Comparison of ENCODE assay signal across 8 mouse cellular contexts in the genomic region with DNA sequence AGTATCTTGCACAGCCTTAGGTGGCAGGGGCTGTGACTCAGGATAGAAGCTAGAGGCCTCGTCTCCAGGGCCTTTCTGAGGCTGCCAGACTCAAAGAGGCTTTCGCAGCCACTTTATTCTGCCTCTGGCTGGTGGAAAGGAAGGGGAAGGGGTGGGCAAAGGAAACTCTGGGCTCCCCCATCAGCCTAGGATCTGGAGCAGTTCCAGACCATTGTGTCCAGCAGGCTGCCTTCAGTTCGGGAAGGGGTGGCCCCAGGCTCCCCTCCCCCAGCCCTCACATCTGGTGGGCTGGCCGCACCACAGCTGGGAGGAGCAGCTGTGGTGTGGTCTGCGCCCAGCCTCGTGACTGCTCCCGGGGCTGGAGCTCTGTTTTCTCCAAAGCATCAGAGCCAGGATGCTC. TPM values are rescaled to one million over a fixed set of nuclear protein-coding genes. Genes with fewer than 3 reads are reported as not detected.
A peak's percentile ranks its signal among the peaks of the same experiment; 100 is the strongest.
DNase-seq lines count a peak whose midpoint lies in the region; ATAC-seq lines count a peak whose summit lies in the region.

No protein-coding gene starts in this region.

- H3K4me1 ChIP-seq in hindbrain, embryonic 11.5 days (replicated peaks; ENCODE audit: control insufficient read depth, insufficient read depth, low read length): peaks cover 4% of the 10 kb centered on the region; the same call in 1 of the 2 replicates
- peaks cover 7% of the 10 kb centered on the region for H3K4me1 ChIP-seq in hindbrain, embryonic 16.5 days (ENCODE audit: control insufficient read depth, insufficient read depth, low read depth, low read length)
- peaks cover 49% of the 10 kb centered on the region for H3K4me1 ChIP-seq in embryonic facial prominence, embryonic 12.5 days

- H3K4me2 ChIP-seq in hindbrain, embryonic 11.5 days (replicated peaks; ENCODE audit: low read depth, low read length): no peak overlapping the region
- H3K4me2 ChIP-seq in hindbrain, embryonic 16.5 days (ENCODE audit: low read length): no peak overlapping the region
- H3K4me2 ChIP-seq in embryonic facial prominence, embryonic 12.5 days (replicated peaks): peak overlapping the region; percentile 25

- ATAC-seq in hindbrain, embryonic 11.5 days (ENCODE audit: low FRiP score): no peak
- no peak for ATAC-seq in hindbrain, embryonic 16.5 days
- 0 out of 2 replicates have a peak, but pooled peaks have one; percentile 18 for ATAC-seq in embryonic facial prominence, embryonic 12.5 days (ENCODE audit: insufficient number of reproducible peaks, insufficient read depth, low FRiP score, low TSS enrichment)
- ATAC-seq in monocyte, adult 5-6 weeks (replicated peaks; ENCODE audit: insufficient number of reproducible peaks, low FRiP score, low TSS enrichment, poor library complexity, severe bottlenecking): no peak

- intact Hi-C loops in heart, postnatal 25 days (cut with DNase I): no loop called here

- H3K36me3 ChIP-seq in hindbrain, embryonic 11.5 days (ENCODE audit: control insufficient read depth, insufficient read depth, low read length): no peaks in the 10 kb centered on the region
- 0 out of 2 replicates have a peak, but pooled peaks cover 2% of the 10 kb centered on the region for H3K36me3 ChIP-seq in hindbrain, embryonic 16.5 days (ENCODE audit: control insufficient read depth, insufficient read depth, low read length)
- peaks cover 37% of the 10 kb centered on the region for H3K36me3 ChIP-seq in embryonic facial prominence, embryonic 12.5 days

- no peak overlapping the region for H3K4me3 ChIP-seq in hindbrain, embryonic 11.5 days (ENCODE audit: low read depth, low read length)
- H3K4me3 ChIP-seq in hindbrain, embryonic 16.5 days (ENCODE audit: low read length): no peak overlapping the region
- H3K4me3 ChIP-seq in embryonic facial prominence, embryonic 12.5 days: peak overlapping the region; percentile 4; the same call in 1 of the 2 replicates

- no peak overlapping the region for H3K9ac ChIP-seq in hindbrain, embryonic 11.5 days (ENCODE audit: low read depth, low read length)
- H3K9ac ChIP-seq in hindbrain, embryonic 16.5 days (ENCODE audit: low read depth, low read length): no peak overlapping the region
- peak overlapping the region; percentile 2; the same call in 1 of the 2 replicates for H3K9ac ChIP-seq in embryonic facial prominence, embryonic 12.5 days

- peaks cover 3% of the 10 kb centered on the region; the same call in 1 of the 2 replicates for H3K27me3 ChIP-seq in hindbrain, embryonic 11.5 days (ENCODE audit: control insufficient read depth, insufficient read depth, low read length)
- no peaks in the 10 kb centered on the region for H3K27me3 ChIP-seq in hindbrain, embryonic 16.5 days (replicated peaks; ENCODE audit: control insufficient read depth, insufficient read depth, low read length)
- no peaks in the 10 kb centered on the region for H3K27me3 ChIP-seq in embryonic facial prominence, embryonic 12.5 days

- H3K27ac ChIP-seq in hindbrain, embryonic 11.5 days (ENCODE audit: low read depth, low read length): peak overlapping the region; percentile 6; the same call in 1 of the 2 replicates
- no peak overlapping the region for H3K27ac ChIP-seq in hindbrain, embryonic 16.5 days (ENCODE audit: low read depth, low read length)
- peak overlapping the region; percentile 89 for H3K27ac ChIP-seq in embryonic facial prominence, embryonic 12.5 days

- H3K9me3 ChIP-seq in hindbrain, embryonic 11.5 days (ENCODE audit: control insufficient read depth, low read length): no peaks in the 10 kb centered on the region
- H3K9me3 ChIP-seq in hindbrain, embryonic 16.5 days (ENCODE audit: control insufficient read depth, low read length): no peaks in the 10 kb centered on the region
- H3K9me3 ChIP-seq in embryonic facial prominence, embryonic 12.5 days: no peaks in the 10 kb centered on the region

- WGBS in hindbrain, embryonic 11.5 days: 15% methylated on average over 7 of the region's 7 CpGs
- 14% methylated on average over 7 of the region's 7 CpGs for WGBS in hindbrain, embryonic 16.5 days
- WGBS in embryonic facial prominence, embryonic 12.5 days: 8% methylated on average over 7 of the region's 7 CpGs

- peak; percentile 47 for DNase-seq in hindbrain, embryonic 11.5 days (ENCODE audit: low spot score)
- peak; percentile 83 for DNase-seq in heart, postnatal 25 days (ENCODE audit: low spot score)
- DNase-seq in liver: peak; percentile 55
- DNase-seq in skeletal muscle tissue, adult 2 months (ENCODE audit: low read depth, low spot score): peak; percentile 77
- DNase-seq in cerebellum, postnatal 4 days (ENCODE audit: low spot score in 2 of 2): no peak

RNA-seq across cellular contexts. Expression of a gene that starts 4.0 kb away (rescaled TPM):
- polyA plus RNA-seq in hindbrain, embryonic 11.5 days (2014; fragmentation: Nextera tagmentation; extraction: Ambion mirVana): 4.5 and 5.0 TPM in 2 replicates
- polyA plus RNA-seq in hindbrain, embryonic 16.5 days (2015; fragmentation: Nextera tagmentation; extraction: Ambion mirVana): 1.1 and 1.7 TPM in 2 replicates
- 9.5 and 10.7 TPM in 2 replicates for polyA plus RNA-seq in embryonic facial prominence, embryonic 12.5 days (2016; fragmentation: Nextera tagmentation; extraction: Ambion mirVana)
- 10 to 100 TPM in 1 of 2 experiments, 1 to 10 TPM in 1; 9.4 to 12.3 TPM for total RNA-seq in heart, postnatal 25 days (2021)
- 4.9 to 10.8 TPM (median 9.0 TPM) in 3 replicates for total RNA-seq in monocyte, adult 5-6 weeks (2017)

RNA-seq across cellular contexts. Expression of a gene that starts 26.1 kb away (rescaled TPM):
- 2.2 and 2.9 TPM in 2 replicates for polyA plus RNA-seq in hindbrain, embryonic 11.5 days (2014; fragmentation: Nextera tagmentation; extraction: Ambion mirVana)
- polyA plus RNA-seq in hindbrain, embryonic 16.5 days (2015; fragmentation: Nextera tagmentation; extraction: Ambion mirVana): 6.8 and 7.2 TPM in 2 replicates
- 8.2 and 8.7 TPM in 2 replicates for polyA plus RNA-seq in embryonic facial prominence, embryonic 12.5 days (2016; fragmentation: Nextera tagmentation; extraction: Ambion mirVana)
- 1 to 10 TPM; 5.5 to 6.3 TPM for total RNA-seq in heart, postnatal 25 days (2021)
- 717 to 1,434 TPM (median 717 TPM) in 3 replicates for total RNA-seq in monocyte, adult 5-6 weeks (2017)

RNA-seq across cellular contexts. Expression of a gene that starts 54.1 kb away (rescaled TPM):
- 16.2 and 17.1 TPM in 2 replicates for polyA plus RNA-seq in hindbrain, embryonic 11.5 days (2014; fragmentation: Nextera tagmentation; extraction: Ambion mirVana)
- polyA plus RNA-seq in hindbrain, embryonic 16.5 days (2015; fragmentation: Nextera tagmentation; extraction: Ambion mirVana): 22.4 and 24.1 TPM in 2 replicates
- 7.5 and 8.2 TPM in 2 replicates for polyA plus RNA-seq in embryonic facial prominence, embryonic 12.5 days (2016; fragmentation: Nextera tagmentation; extraction: Ambion mirVana)
- 10 to 100 TPM; 11.7 to 14.5 TPM for total RNA-seq in heart, postnatal 25 days (2021)
- 14.2 to 16.4 TPM (median 14.2 TPM) in 3 replicates for total RNA-seq in monocyte, adult 5-6 weeks (2017)

RNA-seq across cellular contexts. Expression of a gene that starts 56.1 kb away (rescaled TPM):
- polyA plus RNA-seq in hindbrain, embryonic 11.5 days (2014; fragmentation: Nextera tagmentation; extraction: Ambion mirVana): 66.5 and 69.6 TPM in 2 replicates
- 79.6 and 81.3 TPM in 2 replicates for polyA plus RNA-seq in hindbrain, embryonic 16.5 days (2015; fragmentation: Nextera tagmentation; extraction: Ambion mirVana)
- polyA plus RNA-seq in embryonic facial prominence, embryonic 12.5 days (2016; fragmentation: Nextera tagmentation; extraction: Ambion mirVana): 61.7 and 64.5 TPM in 2 replicates
- total RNA-seq in heart, postnatal 25 days (2021): 10 to 100 TPM; 21.5 to 25.0 TPM
- 52.9 to 72.0 TPM (median 58.7 TPM) in 3 replicates for total RNA-seq in monocyte, adult 5-6 weeks (2017)

Comparison
In these comparisons a context has a peak if more than half of its experiments do, and no peak if none do; other contexts are left out.
1. DNase-seq: peak in hindbrain, embryonic 11.5 days (single experiment), heart, postnatal 25 days (single experiment), liver (single experiment) and skeletal muscle tissue, adult 2 months (single experiment); none in cerebellum, postnatal 4 days (0 of 2).